Mouse (Mus musculus): ENCODE measurements around the gene Tbc1d20.
"Not testable (repeated sequence)": the region's sequence is repeated elsewhere in the genome, so short reads cannot be mapped to it uniquely, and the experiment has no call there.

Gene Tbc1d20

DNA sequence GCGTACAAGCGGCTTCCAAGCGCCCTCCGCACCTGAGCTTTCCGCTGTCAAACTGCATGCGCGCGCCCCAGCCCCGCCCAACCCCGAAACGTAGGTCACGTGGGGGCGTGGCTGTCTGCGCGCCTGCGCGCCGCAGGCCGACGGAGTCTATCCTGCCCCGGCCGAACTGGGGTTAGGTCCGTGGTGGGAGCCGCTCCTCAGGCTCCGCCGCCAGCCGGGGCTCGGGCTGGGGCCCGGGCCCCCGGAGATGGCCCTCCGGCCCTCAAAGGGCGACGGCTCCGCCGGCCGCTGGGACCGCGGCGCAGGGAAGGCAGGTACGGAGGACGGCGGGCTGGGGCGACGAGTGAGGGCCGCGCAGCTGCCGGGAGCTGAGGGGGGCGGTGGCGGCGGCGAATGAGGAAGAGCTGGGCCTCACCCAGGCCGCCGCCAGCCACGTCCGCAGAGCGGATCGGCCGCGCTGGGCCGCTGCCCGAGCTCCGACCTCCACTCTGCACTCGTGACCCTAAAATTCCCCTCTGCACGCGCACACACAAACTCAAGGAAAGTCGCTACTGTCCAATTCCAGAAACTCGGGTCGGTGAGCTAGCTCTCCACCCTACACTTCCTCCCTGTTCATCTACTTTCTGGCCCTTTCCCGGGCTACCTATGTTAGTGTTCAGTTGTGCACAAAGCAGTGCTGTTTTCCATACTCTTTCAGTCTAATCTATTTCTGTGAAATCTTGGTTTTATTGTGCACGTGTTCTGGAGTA lies at the start of gene Tbc1d20:
TSS of gene Tbc1d20 (plus strand) at position 102 of the 749 bp plus-strand sequence.
- DNase-seq (ENCODE audit: extremely low spot score, low spot score): peak; percentile 93

DNA sequence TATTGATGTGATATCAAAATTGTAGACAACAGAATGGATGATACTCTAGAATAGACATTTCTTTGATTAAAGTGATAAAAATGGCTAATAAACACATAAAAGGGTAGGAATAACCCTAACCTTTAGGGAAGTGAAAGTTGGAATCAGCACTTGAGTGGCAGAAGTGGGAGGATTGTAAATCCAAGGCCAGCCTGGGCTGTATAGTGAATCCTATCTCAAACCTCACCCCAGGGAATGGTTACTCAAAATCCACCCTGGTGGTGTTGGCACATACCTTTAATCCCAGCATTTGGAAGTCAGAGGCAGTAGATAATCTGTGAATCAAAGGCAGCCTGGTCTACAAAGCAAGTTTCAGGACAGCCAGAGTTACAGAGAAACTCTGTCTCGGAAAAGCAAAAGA lies 46.4 kb upstream of the Tbc1d20 start:
- no peak for DNase-seq (ENCODE audit: extremely low spot score, low spot score)

DNA sequence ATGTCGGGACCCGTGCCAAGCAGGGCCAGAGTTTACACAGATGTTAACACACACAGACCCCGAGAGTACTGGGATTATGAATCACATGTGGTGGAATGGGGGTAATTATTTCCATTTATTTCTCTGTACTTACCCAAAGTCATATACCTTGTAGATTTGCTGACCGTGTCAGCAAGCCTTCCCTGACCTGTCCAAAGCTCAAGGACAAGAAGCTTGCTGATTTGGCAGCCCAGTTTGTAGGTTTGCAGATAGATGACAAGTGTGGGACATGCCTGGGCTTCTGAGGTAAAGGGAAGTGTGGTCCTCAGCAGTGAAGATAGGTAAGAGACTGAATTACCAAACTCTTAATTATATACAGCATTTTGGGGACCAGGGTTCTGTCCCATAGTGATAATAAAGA lies 43.1 kb upstream of the Tbc1d20 start:
- DNase-seq (ENCODE audit: extremely low spot score, low spot score): no peak

DNA sequence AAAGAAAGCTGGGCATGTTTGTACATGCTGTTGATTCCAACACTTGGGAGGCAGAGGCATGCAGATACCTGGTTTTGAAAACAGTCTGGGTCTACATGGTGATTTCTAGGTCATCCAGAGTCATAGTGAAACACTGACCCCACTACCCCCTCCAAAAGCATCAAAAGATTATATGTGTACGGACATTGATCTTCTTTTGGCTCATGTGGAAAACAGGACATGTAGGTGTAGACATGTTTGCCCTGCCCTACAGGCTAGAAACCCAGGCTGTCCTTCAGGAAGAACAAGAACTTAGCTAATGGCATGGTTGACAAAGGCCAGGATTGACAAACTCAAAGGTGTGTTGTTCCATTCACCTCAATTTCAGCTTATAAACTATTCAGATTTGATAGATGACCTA lies 33.9 kb upstream of the Tbc1d20 start:
- no peak for DNase-seq (ENCODE audit: extremely low spot score, low spot score)

DNA sequence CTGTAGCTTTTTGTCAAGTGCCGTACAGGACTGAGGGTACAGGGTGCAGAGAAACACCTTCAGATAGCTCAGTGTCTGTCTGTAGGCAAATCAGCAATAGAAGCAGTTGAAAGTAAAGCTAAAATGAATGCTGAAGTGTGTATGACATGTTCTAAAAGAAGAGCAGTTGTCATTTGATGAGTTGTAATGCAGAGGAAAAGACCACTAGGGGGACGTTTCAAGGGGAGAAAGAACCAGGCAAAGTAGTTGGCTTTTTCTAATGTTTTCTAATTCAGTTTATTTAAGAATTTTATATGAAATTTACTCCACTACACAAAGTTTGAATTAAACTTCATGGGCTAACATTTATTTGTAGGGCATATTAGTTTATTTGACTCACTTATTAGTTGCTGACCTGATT lies 20.0 kb upstream of the Tbc1d20 start:
- no peak for DNase-seq (ENCODE audit: extremely low spot score, low spot score)

DNA sequence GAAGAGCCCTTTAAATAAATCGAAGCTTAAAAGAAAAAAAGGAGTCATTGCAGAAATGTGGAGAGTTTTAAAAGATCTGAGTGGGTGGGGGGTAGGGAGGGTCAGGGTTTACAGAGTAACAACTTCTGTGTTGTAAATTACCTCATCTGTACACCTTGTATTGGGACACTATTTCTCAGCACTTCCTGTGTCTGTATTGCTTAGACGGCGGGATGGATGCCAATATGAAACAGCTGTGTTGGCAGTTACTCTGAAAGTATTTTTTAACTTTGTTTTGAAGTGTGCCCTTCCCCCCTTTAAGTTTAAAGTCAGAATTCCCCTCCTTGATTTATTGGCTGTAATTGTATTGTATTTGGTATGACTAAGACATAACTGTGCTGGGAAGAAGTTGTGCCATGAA lies 12.2 kb upstream of the Tbc1d20 start:
- no peak for DNase-seq (ENCODE audit: extremely low spot score, low spot score)

DNA sequence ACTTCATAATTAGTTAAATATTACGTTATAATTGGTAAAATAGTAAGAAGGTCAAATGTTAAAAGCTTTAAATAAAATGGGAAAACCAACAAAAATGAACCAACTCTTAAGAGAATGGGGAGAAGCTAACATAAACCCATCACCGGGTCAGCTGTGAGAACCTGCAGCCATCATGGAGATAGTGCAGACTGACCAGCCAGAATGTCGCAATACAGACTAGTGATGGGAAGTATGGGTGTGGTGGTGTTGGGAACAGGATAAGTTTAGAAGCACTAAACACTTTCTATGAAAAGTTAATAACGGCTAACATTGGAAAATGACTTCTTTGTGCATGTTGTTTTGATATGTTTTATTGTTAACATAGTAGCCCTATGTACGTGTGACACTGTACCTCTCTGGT lies 6.1 kb upstream of the Tbc1d20 start:
- no peak for DNase-seq (ENCODE audit: extremely low spot score, low spot score)

DNA sequence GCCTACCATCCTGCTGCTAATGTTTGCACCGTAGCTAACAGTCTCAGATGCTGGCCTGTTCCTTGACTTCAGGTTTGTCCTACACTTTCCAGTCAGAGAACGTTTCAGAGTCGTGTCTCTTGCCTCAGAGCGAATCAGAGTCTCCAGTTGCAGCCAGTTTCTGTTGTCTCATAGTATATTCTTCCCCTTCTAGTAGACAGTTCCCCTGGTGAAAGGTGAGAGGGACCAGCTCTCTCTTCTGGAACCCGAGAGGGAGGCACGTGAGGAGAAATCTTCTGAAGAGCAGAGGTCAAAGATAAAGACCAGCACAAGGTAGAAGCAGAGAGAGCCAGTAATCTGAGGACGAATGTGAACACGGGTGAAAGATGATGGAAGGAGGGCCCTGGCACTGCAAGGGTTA lies 5.6 kb upstream of the Tbc1d20 start:
- DNase-seq (ENCODE audit: extremely low spot score, low spot score): no peak

DNA sequence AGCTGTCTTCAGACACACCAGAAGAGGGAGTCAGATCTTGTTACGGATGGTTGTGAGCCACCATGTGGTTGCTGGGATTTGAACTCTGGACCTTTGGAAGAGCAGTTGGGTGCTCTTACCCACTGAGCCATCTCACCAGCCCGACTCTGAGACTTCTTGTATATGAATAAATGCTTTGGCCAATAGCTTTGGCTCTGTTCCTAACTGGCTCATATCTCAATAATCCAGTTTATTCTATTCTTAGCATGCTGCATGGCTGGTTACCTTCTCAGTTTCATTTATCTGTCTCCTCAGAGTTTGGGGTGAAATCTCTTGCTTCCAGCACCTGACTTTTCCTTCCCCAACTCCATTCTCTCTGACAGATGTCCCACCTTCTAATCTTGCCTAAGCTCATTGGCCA lies 4.0 kb upstream of the Tbc1d20 start:
- not testable (repeated sequence) for DNase-seq (ENCODE audit: extremely low spot score, low spot score)

DNA sequence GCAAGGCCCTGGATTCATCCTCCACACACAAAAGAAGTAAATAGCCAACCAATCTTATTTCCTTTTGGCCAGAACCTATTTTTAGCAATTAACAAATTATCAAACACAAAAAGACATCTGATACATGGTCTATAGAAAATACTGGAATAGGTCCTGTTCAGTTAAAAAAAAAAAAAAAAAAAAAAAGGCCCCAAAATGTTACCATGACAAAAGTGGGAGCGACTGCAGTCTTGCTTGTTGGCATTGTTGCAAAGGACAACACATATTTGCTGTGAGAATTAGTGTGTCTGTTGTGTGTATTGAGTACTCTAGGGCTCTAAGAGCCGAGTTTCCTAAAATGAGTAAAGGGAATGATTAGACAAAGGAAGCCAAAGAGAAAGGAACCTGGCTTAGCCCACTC lies 1.2 kb upstream of the Tbc1d20 start:
- no peak for DNase-seq (ENCODE audit: extremely low spot score, low spot score)

DNA sequence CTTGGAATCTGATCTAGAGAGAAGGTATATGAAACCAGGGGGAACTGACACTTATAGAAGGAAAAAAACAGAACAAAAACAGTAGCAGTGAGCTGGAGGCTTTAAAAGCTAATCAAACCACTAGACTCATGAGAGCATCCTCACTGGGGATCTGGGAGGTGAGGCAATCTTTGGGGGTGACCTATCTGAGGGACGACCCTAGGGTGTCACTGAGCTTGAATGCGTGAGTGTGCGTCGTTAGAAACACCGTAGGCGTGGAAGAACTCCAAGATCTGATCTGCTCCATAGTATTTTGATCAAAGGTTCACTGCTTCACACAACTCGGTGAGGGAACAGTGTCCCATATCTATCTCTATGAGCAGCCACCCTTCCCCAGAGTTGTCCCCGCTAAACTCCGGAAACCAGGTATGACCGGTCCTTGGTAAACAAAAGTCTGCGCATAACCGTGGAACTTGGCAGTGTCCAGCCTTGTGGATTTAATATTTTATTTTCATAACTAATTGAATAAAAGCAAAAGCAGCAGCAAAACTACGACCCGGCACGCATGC lies 375 bp upstream of the Tbc1d20 start:
- DNase-seq (ENCODE audit: extremely low spot score, low spot score): no peak

DNA sequence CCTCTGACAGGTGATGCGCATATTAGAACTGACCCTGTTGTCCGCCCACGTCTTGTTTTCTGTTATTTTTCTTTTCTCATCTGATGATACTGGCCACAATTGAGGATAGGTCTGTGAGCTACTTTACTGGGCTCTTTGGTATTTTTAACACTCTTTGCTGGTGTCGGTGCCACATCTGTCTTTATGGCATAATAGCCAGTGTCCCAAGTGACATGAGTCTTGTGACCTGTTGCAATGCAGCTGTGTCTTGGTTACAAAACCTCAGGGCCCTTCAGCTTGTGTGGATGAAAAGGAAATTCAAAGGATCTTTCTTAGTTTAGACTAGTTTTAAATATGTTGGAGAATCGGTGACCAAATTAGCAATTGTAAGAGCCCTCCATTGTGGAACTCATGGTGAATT lies 913 bp downstream of the Tbc1d20 start:
- no peak for DNase-seq (ENCODE audit: extremely low spot score, low spot score)

DNA sequence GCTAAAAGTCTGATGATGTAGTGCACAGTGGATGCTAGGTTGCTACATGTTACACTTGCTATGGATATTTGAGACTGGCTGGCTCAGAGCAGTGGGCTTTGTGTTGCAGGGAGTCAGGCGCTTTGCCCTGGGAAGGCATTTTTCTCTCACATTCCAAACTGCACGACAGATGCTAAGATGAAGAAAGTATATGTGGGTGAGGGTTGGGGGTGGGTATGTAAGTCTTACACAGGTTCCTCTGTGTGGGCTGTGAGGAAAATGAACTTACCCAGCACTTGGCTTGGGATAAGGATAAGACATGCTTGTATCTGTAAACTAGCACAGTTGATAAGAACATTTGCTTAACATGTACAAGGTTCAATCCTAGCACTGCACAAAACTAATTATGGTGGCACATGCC lies 9.2 kb downstream of the Tbc1d20 start:
- DNase-seq (ENCODE audit: extremely low spot score, low spot score): no peak

DNA sequence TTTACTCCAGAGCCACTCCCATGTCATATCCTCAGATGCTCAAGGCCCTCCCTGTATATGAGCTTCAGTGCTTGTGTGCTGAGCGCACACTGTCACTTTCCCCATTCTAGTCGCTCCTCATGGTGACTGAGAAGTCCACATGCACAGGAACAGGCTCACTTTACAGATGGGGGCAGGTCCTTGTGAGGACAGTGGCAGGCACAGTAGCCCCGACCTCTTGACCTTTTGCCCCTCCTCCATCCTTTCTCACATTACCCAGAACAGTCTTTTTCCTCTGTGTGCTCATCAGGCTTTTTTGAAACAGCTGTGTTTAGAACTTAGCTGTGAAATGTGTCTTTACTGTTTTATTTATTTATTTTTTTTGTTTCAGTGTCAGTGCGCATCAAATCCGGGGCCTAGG lies 10.2 kb downstream of the Tbc1d20 start:
- no peak for DNase-seq (ENCODE audit: extremely low spot score, low spot score)

DNA sequence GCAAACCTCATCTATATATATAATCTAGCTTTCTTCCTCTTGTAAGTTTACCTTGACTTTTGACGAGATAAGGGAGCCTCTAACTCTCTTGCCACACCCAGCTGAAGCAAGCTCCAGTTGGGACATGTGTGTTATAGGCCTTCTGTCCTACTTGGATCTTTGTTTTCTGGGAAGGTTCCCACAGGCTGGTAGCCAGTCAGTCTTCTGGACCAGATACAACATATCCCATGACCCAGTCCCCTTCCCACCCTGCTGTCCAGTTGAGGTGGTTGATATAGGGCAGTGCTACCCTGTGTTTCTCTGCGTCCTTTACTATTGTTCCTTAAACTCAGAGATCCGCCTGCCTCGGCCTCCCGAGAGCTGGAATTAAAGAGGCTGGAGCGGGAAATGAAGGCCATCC lies 11.9 kb downstream of the Tbc1d20 start:
- DNase-seq (ENCODE audit: extremely low spot score, low spot score): no peak

DNA sequence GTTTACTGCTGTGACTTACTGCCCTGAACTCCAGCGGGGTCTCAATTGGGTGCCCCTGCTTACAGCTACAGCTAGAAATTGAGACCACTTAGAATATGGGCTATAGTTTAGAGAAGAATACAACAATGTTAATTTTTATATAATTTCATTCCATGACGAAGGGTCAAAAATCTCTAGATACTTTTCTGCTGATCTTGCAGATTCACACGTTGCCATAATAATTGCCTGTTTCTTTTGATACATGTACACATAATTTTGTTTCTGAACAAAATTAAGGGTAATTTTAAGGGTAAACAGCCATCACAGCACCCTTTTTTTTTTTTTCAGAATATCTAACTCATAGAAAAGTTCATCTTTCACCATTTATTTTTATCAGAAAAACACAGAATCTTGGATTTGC lies 13.6 kb downstream of the Tbc1d20 start:
- DNase-seq (ENCODE audit: extremely low spot score, low spot score): no peak

DNA sequence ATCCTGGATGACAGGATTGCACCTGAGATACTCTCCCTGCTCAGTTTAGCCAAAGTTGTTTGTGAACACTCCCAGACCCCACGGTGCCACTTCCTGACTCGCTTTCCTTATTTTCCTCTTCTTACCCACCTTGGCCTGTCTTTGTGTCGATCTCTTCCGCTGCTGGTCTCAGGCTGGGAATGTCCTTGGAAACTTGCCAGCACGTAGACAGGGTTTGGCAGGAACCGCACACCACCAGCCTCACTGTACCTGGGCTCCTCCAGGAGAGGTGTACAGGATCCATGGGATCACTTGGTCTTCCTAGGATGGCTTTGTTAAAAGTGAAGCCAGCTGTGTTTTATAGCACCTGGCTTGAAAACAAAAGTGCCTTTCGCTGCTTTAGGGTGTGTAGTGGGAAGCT lies 19.4 kb downstream of the Tbc1d20 start:
- DNase-seq (ENCODE audit: extremely low spot score, low spot score): no peak

DNA sequence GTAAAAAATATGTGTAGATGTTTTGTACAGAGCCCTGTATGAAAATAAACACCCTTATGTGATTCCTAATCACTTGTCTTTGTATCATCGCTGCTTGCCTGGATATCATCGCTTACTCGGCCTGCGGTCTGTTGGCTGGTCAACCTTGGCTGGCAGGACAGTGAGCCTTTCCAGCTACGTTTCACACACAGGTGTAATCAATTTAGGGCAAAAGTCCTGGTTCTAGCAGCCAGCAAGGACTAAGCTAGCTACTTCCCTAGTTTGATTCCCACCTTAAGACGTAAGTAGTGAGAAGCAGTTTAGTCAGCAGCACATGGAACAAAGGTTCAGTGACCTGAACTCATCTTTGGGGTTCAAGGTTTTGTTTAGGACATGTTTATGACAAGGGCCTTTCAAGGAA lies 20.3 kb downstream of the Tbc1d20 start:
- DNase-seq (ENCODE audit: extremely low spot score, low spot score): no peak

DNA sequence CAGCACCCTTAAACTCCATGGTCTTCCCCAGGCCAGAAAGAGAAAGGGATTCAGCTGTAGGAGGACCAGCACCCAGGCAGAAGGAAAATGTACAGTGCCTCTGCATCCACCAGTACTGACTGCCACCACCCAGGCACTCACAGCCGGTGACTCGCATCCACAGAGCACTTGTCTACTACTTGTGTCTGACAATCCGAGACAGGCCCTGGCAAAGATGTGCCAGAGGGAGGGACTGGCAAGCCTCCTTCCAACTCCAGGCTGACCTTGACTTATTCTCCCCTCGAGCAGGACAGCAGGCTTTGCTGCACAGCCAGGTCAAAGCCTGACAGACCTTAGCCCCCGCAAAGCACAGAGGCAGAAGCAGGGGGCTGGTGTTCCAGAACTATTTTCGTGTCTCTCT lies 23.4 kb downstream of the Tbc1d20 start:
- no peak for DNase-seq (ENCODE audit: extremely low spot score, low spot score)

DNA sequence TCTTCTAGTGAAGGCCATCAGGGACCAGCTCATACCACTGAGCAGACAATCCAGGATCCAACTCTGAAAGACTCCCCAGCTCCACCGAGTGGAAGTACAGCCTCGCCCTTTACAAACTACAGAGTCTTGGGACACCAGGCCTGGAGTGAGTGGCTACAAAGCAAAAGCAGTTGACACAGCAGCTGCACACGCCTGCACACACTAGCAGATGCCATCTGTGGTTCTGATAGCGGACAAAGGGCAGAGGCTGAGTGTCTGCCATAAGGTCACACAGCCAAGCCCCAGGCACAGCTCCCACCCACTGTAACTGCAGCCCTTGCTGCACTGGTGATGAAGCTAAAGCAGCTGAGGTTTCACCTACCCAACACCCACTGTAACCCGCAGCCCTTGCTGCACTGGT lies 27.9 kb downstream of the Tbc1d20 start:
- DNase-seq (ENCODE audit: extremely low spot score, low spot score): no peak

DNA sequence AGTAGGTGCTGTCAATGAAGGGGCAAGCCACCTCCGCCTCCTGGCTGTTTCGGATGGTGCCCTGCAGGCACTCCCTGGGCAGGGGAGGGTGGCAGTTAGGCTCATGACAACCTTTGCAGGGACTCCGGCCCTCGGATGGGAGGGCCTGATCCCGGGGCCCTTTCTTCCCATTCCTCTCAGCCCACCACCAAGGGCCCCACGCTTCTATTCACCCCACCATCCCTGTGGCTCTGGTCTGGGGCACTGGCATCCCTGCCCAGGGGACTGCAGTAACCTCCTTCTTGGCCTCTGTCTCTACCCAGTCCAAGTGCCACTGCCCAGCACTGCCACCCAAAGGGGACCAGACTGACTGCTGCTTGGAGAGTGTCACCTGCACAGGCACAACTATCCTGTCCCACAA lies 28.6 kb downstream of the Tbc1d20 start:
- DNase-seq (ENCODE audit: extremely low spot score, low spot score): no peak

DNA sequence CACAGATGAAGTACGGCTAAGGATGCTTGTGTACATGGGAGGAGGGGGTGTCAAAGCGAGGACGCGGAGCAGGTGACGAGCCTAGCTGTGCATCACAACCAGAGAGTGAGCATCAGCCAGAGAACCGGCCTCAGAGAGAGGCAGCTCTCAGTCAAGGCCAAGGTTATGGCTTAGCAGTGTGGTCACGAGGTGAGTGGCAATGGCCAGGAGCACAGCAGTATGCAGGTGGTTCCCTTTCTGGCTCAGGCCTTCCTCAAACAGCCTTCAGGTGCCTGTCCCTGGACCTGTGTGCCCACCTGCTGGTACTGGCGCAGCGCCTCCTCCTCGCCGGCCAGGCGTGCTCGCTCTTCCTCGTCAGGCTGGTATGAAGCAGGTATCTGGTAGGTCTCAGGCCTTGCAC lies 30.3 kb downstream of the Tbc1d20 start:
- no peak for DNase-seq (ENCODE audit: extremely low spot score, low spot score)

DNA sequence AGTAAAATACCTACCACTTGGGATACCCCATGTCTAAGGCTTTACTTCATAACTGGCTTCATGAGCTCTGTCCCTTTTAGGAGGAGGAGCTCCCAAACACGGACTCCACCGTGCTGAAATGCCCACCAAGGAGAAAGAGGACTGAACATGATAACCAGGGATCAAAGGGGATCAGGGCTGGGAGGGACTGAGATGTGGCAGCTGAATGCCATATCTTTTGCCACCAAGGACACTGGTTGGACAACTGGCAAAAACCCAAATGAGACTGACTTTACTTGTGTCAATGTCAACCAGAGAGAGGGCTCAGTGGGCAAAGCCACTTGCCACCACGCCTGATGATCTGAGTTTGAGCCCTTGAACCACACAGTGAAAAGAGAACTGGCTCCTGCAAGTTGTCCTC lies 31.2 kb downstream of the Tbc1d20 start:
- DNase-seq (ENCODE audit: extremely low spot score, low spot score): no peak

DNA sequence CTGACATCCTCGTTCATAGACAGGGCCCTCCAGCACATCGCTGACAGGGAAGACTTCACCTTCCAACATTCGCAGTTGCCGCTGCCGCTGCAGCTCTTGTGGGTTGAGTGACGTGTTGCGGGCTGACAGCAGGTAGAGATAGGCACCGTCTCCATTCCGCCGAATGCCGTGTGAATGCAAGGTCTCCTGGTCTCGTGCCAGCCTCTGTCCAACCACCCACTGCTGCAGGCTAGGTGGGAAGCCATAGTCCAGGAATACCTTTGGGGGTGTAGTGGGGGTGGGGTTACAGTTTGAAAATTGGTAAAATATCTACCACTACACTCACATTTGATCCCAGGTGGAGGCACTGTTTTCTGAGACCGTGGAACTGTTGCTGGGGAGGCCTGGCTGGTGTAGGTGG lies 32.5 kb downstream of the Tbc1d20 start:
- no peak for DNase-seq (ENCODE audit: extremely low spot score, low spot score)

Measured in neural tube, embryonic 10.5 days (tissue).